Mouse (Mus musculus) erythroblast, embryonic 14.5 days (primary cell): Measurements from ENCODE around the gene Rce1.

Source experiments
- GATA1 ChIP-seq: IDR thresholded peaks from 2 replicates; pipeline ENCODE4 v1.6.1; 2012; ENCODE audit warnings: low read length, inconsistent platforms, mixed read lengths
- TAL1 ChIP-seq: IDR thresholded peaks from 3 replicates; pipeline ENCODE4 v1.6.1; 2012; ENCODE audit warnings: low read length, inconsistent platforms, mixed read lengths

- TF ChIP-seq GATA1, result no peak
- TF ChIP-seq TAL1, result no peak
Observed at GRCm38 (mm10) chr19:4616546-4616945, 8.9 kb downstream of the Rce1 start.
